Mouse (Mus musculus) CH12.LX (cell line): ENCODE data around the gene Qrich1.

Source experiments
- KAT2A ChIP-seq: IDR thresholded peaks from 2 replicates; pipeline ENCODE4 v1.6.1; 2012; ENCODE audit warnings: low read length, improper control_type of control experiment, inconsistent platforms; ENCODE audit not compliant: insufficient replicate concordance
- MAX ChIP-seq: IDR thresholded peaks from 2 replicates; pipeline ENCODE4 v1.6.1; 2011; ENCODE audit warnings: low read length, improper control_type of control experiment
- POLR2A ChIP-seq: IDR thresholded peaks from 2 replicates; pipeline ENCODE4 v1.6.1; 2011; ENCODE audit warnings: low read depth, mild to moderate bottlenecking, improper control_type of control experiment, low read length
- TCF12 ChIP-seq: IDR thresholded peaks from 2 replicates; pipeline ENCODE4 v1.6.1; 2014; ENCODE audit warnings: low read depth, mild to moderate bottlenecking, inconsistent platforms, low read length, improper control_type of control experiment

GRCm38 (mm10) chr9:108594354-108594753, 77.7 kb downstream of the Qrich1 start:
- TF ChIP-seq POLR2A (no peak), MAX (no peak), TCF12 (no peak), KAT2A (no peak)
